Mouse (Mus musculus) midbrain, embryonic 13.5 days (tissue): Measurements from ENCODE around the gene Rassf2. TPM values are rescaled to one million over a fixed set of nuclear protein-coding genes. Genes with fewer than 3 reads are reported as not detected.

Experiments used
- ATAC-seq: fragments of 200-750 bp; cut with Nextera tagmentation; 2 replicates; pipeline ENCODE4 v1.8.0; 2017; ENCODE audit warnings: mild to moderate bottlenecking, moderate TSS enrichment, moderate library complexity
- H3K27ac ChIP-seq: fragments of 300-500 bp; sonication (generic); 2 replicates; pipeline ENCODE4 v1.5.1; 2015; ENCODE audit warnings: inconsistent platforms, mild to moderate bottlenecking, moderate library complexity
- H3K27me3 ChIP-seq: fragments of 300-500 bp; sonication (generic); 2 replicates; pipeline ENCODE4 v1.6.1; 2015; ENCODE audit warnings: mild to moderate bottlenecking, inconsistent platforms
- H3K36me3 ChIP-seq: fragments of 300-500 bp; sonication (generic); 2 replicates; pipeline ENCODE4 v1.6.1; 2015; ENCODE audit warnings: mild to moderate bottlenecking, inconsistent platforms
- H3K4me1 ChIP-seq: fragments of 300-500 bp; sonication (generic); replicated peaks from 2 replicates; pipeline ENCODE4 v1.6.1; 2015; ENCODE audit warnings: inconsistent platforms
- H3K4me2 ChIP-seq: fragments of 300-500 bp; sonication (generic); replicated peaks from 2 replicates; pipeline ENCODE4 v1.6.1; 2015; ENCODE audit warnings: moderate library complexity, mild to moderate bottlenecking, inconsistent platforms
- H3K4me3 ChIP-seq: fragments of 300-500 bp; sonication (generic); replicated peaks from 2 replicates; pipeline ENCODE4 v1.5.1; 2015; ENCODE audit warnings: mild to moderate bottlenecking, inconsistent platforms
- H3K9ac ChIP-seq: fragments of 300-500 bp; sonication (generic); replicated peaks from 2 replicates; pipeline ENCODE4 v1.6.1; 2015; ENCODE audit warnings: mild to moderate bottlenecking, inconsistent platforms
- H3K9me3 ChIP-seq: fragments of 300-500 bp; sonication (generic); 2 replicates; pipeline ENCODE4 v1.6.1; 2016; ENCODE audit warnings: mild to moderate bottlenecking, inconsistent platforms
- WGBS: fragments of 180-500 bp; shearing (Covaris S2); methylation state at CpG from one replicate; pipeline ENCODE4 v1.1.7; 2015; 5-methylcytosine and 5-hydroxymethylcytosine counted together
- polyA plus RNA-seq: library from polyadenylated mRNA; unstranded; fragments of >200 nt; fragmentation: Nextera tagmentation; extraction: Ambion mirVana; gene quantifications from 2 replicates; pipeline ENCODE4 v1.2.1, GENCODE M21; 2015

Rassf2 gene
- polyA plus RNA-seq, 1 experiment from 2014 or later: 28.0 TPM

- H3K27me3 ChIP-seq: no peaks in the 10 kb centered on the region
- H3K9ac ChIP-seq: no peak overlapping the region
- no peak for ATAC-seq
- no peak overlapping the region for H3K4me3 ChIP-seq
- 70% methylated on average over 2 of the region's 2 CpGs for WGBS
- no peak overlapping the region for H3K27ac ChIP-seq
- H3K4me2 ChIP-seq: no peak overlapping the region
- no peaks in the 10 kb centered on the region for H3K36me3 ChIP-seq
- no peaks in the 10 kb centered on the region for H3K4me1 ChIP-seq
- H3K9me3 ChIP-seq: no peaks in the 10 kb centered on the region
Measured at GRCm38 (mm10) chr2:131961671-131962070, 68.4 kb downstream of the Rassf2 start.

- H3K4me2 ChIP-seq: no peak overlapping the region
- no peak overlapping the region for H3K27ac ChIP-seq
- H3K27me3 ChIP-seq: peaks cover 27% of the 10 kb centered on the region
- 59% methylated on average over 9 of the region's 9 CpGs for WGBS
- no peaks in the 10 kb centered on the region for H3K9me3 ChIP-seq
- H3K9ac ChIP-seq: no peak overlapping the region
- no peak for ATAC-seq
- H3K4me1 ChIP-seq: peaks cover 19% of the 10 kb centered on the region
- H3K4me3 ChIP-seq: no peak overlapping the region
- no peaks in the 10 kb centered on the region for H3K36me3 ChIP-seq
Measured at GRCm38 (mm10) chr2:131957731-131958222, 72.3 kb downstream of the Rassf2 start.

- Histone ChIP-seq H3K36me3 (no peaks in the 10 kb centered on the region), H3K9me3 (no peaks in the 10 kb centered on the region), H3K4me1 (peaks cover 21% of the 10 kb centered on the region), H3K4me3 (no peak overlapping the region), H3K27ac (no peak overlapping the region), H3K27me3 (peaks cover 39% of the 10 kb centered on the region), H3K9ac (no peak overlapping the region), H3K4me2 (no peak overlapping the region)
- WGBS: 84% methylated on average over 7 of the region's 7 CpGs
- ATAC-seq: no peak
Measured at GRCm38 (mm10) chr2:131956336-131957256, 73.5 kb downstream of the Rassf2 start.

GRCm38 (mm10) chr2:131955264-131955663, 74.8 kb downstream of the Rassf2 start:
- no peak overlapping the region; the same call in 1 of the 2 replicates for H3K9ac ChIP-seq
- ATAC-seq: peak; percentile 74
- H3K27ac ChIP-seq: no peak overlapping the region
- H3K9me3 ChIP-seq: no peaks in the 10 kb centered on the region
- H3K4me1 ChIP-seq: peaks cover 27% of the 10 kb centered on the region
- H3K27me3 ChIP-seq: peaks cover 50% of the 10 kb centered on the region
- H3K36me3 ChIP-seq: no peaks in the 10 kb centered on the region
- H3K4me2 ChIP-seq: peak overlapping the region; percentile 64
- H3K4me3 ChIP-seq: peak overlapping the region; percentile 41
- WGBS: 5% methylated on average over 17 of the region's 17 CpGs

- H3K9me3 ChIP-seq: no peaks in the 10 kb centered on the region
- H3K27ac ChIP-seq: no peak overlapping the region
- peak; percentile 38 for ATAC-seq
- WGBS: 62% methylated on average over 9 of the region's 9 CpGs
- no peaks in the 10 kb centered on the region for H3K36me3 ChIP-seq
- H3K9ac ChIP-seq: no peak overlapping the region
- peak overlapping the region; percentile 64 for H3K4me2 ChIP-seq
- H3K4me3 ChIP-seq: peak overlapping the region; percentile 41
- peaks cover 51% of the 10 kb centered on the region for H3K27me3 ChIP-seq
- H3K4me1 ChIP-seq: peaks cover 27% of the 10 kb centered on the region
Measured at GRCm38 (mm10) chr2:131954835-131955234, 75.2 kb downstream of the Rassf2 start.

GRCm38 (mm10) chr2:131953711-131954110, 76.3 kb downstream of the Rassf2 start:
- ATAC-seq: no peak
- H3K9ac ChIP-seq: peak overlapping the region; percentile 25; the same call in 1 of the 2 replicates
- no peaks in the 10 kb centered on the region for H3K36me3 ChIP-seq
- 0 out of 2 replicates have a peak overlapping the region, but pooled peaks have one; percentile 2 for H3K4me3 ChIP-seq
- peaks cover 51% of the 10 kb centered on the region for H3K27me3 ChIP-seq
- no peaks in the 10 kb centered on the region for H3K9me3 ChIP-seq
- H3K4me1 ChIP-seq: peaks cover 27% of the 10 kb centered on the region
- no peak overlapping the region for H3K27ac ChIP-seq
- 91% methylated on average over 4 of the region's 4 CpGs for WGBS
- peak overlapping the region; percentile 41; the same call in 1 of the 2 replicates for H3K4me2 ChIP-seq

GRCm38 (mm10) chr2:131952961-131953538, 77.0 kb downstream of the Rassf2 start:
- Histone ChIP-seq H3K4me3 (0 out of 2 replicates have a peak overlapping the region, but pooled peaks have one; percentile 2), H3K4me1 (peaks cover 27% of the 10 kb centered on the region), H3K27ac (no peak overlapping the region), H3K27me3 (peaks cover 51% of the 10 kb centered on the region), H3K36me3 (no peaks in the 10 kb centered on the region), H3K9ac (peak overlapping the region; percentile 25; the same call in 1 of the 2 replicates), H3K4me2 (peak overlapping the region; percentile 41), H3K9me3 (no peaks in the 10 kb centered on the region)
- WGBS: 20% methylated on average over 29 of the region's 29 CpGs
- ATAC-seq: no peak

GRCm38 (mm10) chr2:131952456-131952855, 77.6 kb downstream of the Rassf2 start:
- no peaks in the 10 kb centered on the region for H3K36me3 ChIP-seq
- WGBS: 64% methylated on average over 2 of the region's 2 CpGs
- no peak overlapping the region for H3K9ac ChIP-seq

GRCm38 (mm10) chr2:131950598-131951095, 79.4 kb downstream of the Rassf2 start, which contains the start of gene Prnd:
Gene Prnd (plus strand): TSS chr2:131950861.
- peak within 1 kb of the TSS; percentile 21; the same call in 1 of the 2 replicates for H3K9ac ChIP-seq
- H3K36me3 ChIP-seq: no peaks in the 10 kb centered on the region
- ATAC-seq: 0 out of 2 replicates have a peak, but pooled peaks have one; percentile 29
- peaks cover 45% of the 10 kb centered on the region for H3K27me3 ChIP-seq
- WGBS: 25% methylated on average over 11 of the region's 11 CpGs
- no peak within 1 kb of the TSS for H3K27ac ChIP-seq
- H3K4me2 ChIP-seq: no peak within 1 kb of the TSS
- no peak within 1 kb of the TSS for H3K4me3 ChIP-seq
- H3K9me3 ChIP-seq: no peaks in the 10 kb centered on the region
- H3K4me1 ChIP-seq: peaks cover 26% of the 10 kb centered on the region

More at GRCm38 (mm10) chr2:131952456-131952855, 77.6 kb downstream of the Rassf2 start:
- no peak overlapping the region for H3K4me3 ChIP-seq
- H3K27ac ChIP-seq: no peak overlapping the region
- no peak overlapping the region; the same call in 1 of the 2 replicates for H3K4me2 ChIP-seq
- no peaks in the 10 kb centered on the region for H3K9me3 ChIP-seq
- ATAC-seq: no peak
- peaks cover 51% of the 10 kb centered on the region for H3K27me3 ChIP-seq
- peaks cover 27% of the 10 kb centered on the region for H3K4me1 ChIP-seq

- Histone ChIP-seq H3K27me3 (peaks cover 45% of the 10 kb centered on the region), H3K9me3 (no peaks in the 10 kb centered on the region), H3K4me2 (no peak overlapping the region), H3K9ac (peak overlapping the region; percentile 21; the same call in 1 of the 2 replicates), H3K27ac (no peak overlapping the region), H3K4me3 (no peak overlapping the region), H3K4me1 (peaks cover 20% of the 10 kb centered on the region), H3K36me3 (no peaks in the 10 kb centered on the region)
- 56% methylated on average over 9 of the region's 9 CpGs for WGBS
- peak; percentile 59; the same call in 1 of the 2 replicates for ATAC-seq
Measured at GRCm38 (mm10) chr2:131949767-131950597, 80.1 kb downstream of the Rassf2 start.
